Mouse (Mus musculus): ENCODE measurements around the gene Fam69b.
A peak's percentile ranks its signal among the peaks of the same experiment; 100 is the strongest.

GRCm38 (mm10) chr2:26594022-26594346, 34.3 kb upstream of the Fam69b start:
- TF ChIP-seq CTCF (IDR thresholded peaks at IDR 0.05) (peak; percentile 78), POLR2A (IDR thresholded peaks at IDR 0.05; ENCODE audit: insufficient read depth, low read depth, low read length) (peak; percentile 59; the same call in 1 of the 2 replicates), EP300 (IDR thresholded peaks at IDR 0.05; ENCODE audit: insufficient read depth, low read depth, low read length) (peak; percentile 84)

Measured in heart, adult 2 months (tissue).